Mouse (Mus musculus) forebrain, embryonic 10.5 days (tissue): ENCODE measurements around the gene Camkmt. TPM values are rescaled to one million over a fixed set of nuclear protein-coding genes. Genes with fewer than 3 reads are reported as not detected.
A peak's percentile ranks its signal among the peaks of the same experiment; 100 is the strongest.

Source experiments
- DNase-seq: peaks from one replicate; pipeline ENCODE4 v3.0.0-alpha.2; 2017; ENCODE audit warnings: low spot score; ENCODE audit errors: extremely low spot score
- H3K27ac ChIP-seq: fragments of 300-500 bp; sonication (generic); 2 replicates; pipeline ENCODE4 v1.5.1; 2016; ENCODE audit warnings: mild to moderate bottlenecking
- H3K27me3 ChIP-seq: fragments of 300-500 bp; sonication (generic); 2 replicates; pipeline ENCODE4 v1.6.1; 2016; ENCODE audit warnings: mild to moderate bottlenecking; ENCODE audit not compliant: poor library complexity, severe bottlenecking
- H3K36me3 ChIP-seq: fragments of 300-500 bp; sonication (generic); replicated peaks from 2 replicates; pipeline ENCODE4 v1.6.1; 2016; ENCODE audit warnings: mild to moderate bottlenecking, moderate library complexity
- H3K4me1 ChIP-seq: fragments of 300-500 bp; sonication (generic); 2 replicates; pipeline ENCODE4 v1.6.1; 2016
- H3K4me3 ChIP-seq: fragments of 300-500 bp; sonication (generic); 2 replicates; pipeline ENCODE4 v1.5.1; 2016; ENCODE audit warnings: mild to moderate bottlenecking, moderate library complexity
- H3K9me3 ChIP-seq: fragments of 300-500 bp; sonication (generic); 2 replicates; pipeline ENCODE4 v1.6.1; 2016; ENCODE audit warnings: mild to moderate bottlenecking, moderate library complexity
- WGBS: fragments of 180-500 bp; shearing (Covaris S2); methylation state at CpG from one replicate; pipeline ENCODE4 v1.1.7; 2016; 5-methylcytosine and 5-hydroxymethylcytosine counted together
- polyA plus RNA-seq: library from polyadenylated mRNA; unstranded; fragments of >200 nt; fragmentation: Nextera tagmentation; extraction: Ambion mirVana; gene quantifications from 2 replicates; pipeline ENCODE4 v1.2.1, GENCODE M21; 2016

The Camkmt gene
- polyA plus RNA-seq, 1 experiment from 2014 or later = 14.0 TPM

- Histone ChIP-seq H3K4me3 (no peak overlapping the region), H3K27ac (peak overlapping the region; percentile 72), H3K4me1 (peaks cover 56% of the 10 kb centered on the region), H3K9me3 (peaks cover 6% of the 10 kb centered on the region; the same call in 1 of the 2 replicates), H3K36me3 (no peaks in the 10 kb centered on the region), H3K27me3 (peaks cover 52% of the 10 kb centered on the region)
- peak; percentile 53 for DNase-seq
- 31% methylated on average over 16 of the region's 16 CpGs for WGBS
Measured at GRCm38 (mm10) chr17:85393091-85393890, 302.9 kb downstream of the Camkmt start.

- peak overlapping the region; percentile 1; the same call in 1 of the 2 replicates for H3K27ac ChIP-seq
- WGBS = 39% methylated on average over 7 of the region's 7 CpGs
Measured at GRCm38 (mm10) chr17:85393891-85394321, 303.6 kb downstream of the Camkmt start.

GRCm38 (mm10) chr17:85395502-85395901, 305.1 kb downstream of the Camkmt start:
- H3K36me3 ChIP-seq = no peaks in the 10 kb centered on the region
- 0 out of 2 replicates have a peak, but pooled peaks cover under 1% of the 10 kb centered on the region for H3K9me3 ChIP-seq
- H3K27me3 ChIP-seq = peaks cover 44% of the 10 kb centered on the region
- H3K4me1 ChIP-seq = peaks cover 60% of the 10 kb centered on the region
- no peak overlapping the region for H3K4me3 ChIP-seq
- no peak for DNase-seq
- WGBS = 50% methylated on average over 5 of the region's 5 CpGs
- 0 out of 2 replicates have a peak overlapping the region, but pooled peaks have one; percentile 30 for H3K27ac ChIP-seq

More at GRCm38 (mm10) chr17:85393891-85394321, 303.6 kb downstream of the Camkmt start:
- Histone ChIP-seq H3K4me3 (no peak overlapping the region; the same call in 1 of the 2 replicates), H3K4me1 (peaks cover 60% of the 10 kb centered on the region), H3K36me3 (no peaks in the 10 kb centered on the region), H3K27me3 (peaks cover 52% of the 10 kb centered on the region), H3K9me3 (peaks cover 6% of the 10 kb centered on the region; the same call in 1 of the 2 replicates)
- no peak for DNase-seq

DNA sequence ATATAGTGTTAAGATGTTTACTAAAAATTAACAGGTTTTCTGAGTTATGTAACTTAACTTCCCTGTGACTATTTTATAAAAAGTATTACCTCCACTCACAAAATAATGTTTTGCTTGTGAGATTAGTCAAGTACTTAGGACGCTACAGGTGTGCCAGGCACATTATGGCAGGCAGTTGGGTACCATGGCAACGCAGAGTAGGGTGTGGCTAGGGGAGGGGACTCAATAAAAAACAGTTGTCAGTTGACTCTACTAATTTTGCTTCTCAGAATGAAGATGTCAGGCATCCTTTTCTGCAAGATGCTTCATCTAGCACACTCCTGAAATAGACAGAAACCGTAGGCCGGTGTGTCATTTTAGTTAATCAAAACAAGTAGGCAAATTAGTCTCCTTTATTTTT, 310.4 kb downstream of the Camkmt start:
- Histone ChIP-seq H3K27me3 (peaks cover 34% of the 10 kb centered on the region), H3K9me3 (no peaks in the 10 kb centered on the region), H3K4me1 (peaks cover 58% of the 10 kb centered on the region), H3K36me3 (no peaks in the 10 kb centered on the region), H3K4me3 (no peak overlapping the region), H3K27ac (no peak overlapping the region)
- 80% methylated on average over 4 of the region's 4 CpGs for WGBS
- DNase-seq = no peak

DNA sequence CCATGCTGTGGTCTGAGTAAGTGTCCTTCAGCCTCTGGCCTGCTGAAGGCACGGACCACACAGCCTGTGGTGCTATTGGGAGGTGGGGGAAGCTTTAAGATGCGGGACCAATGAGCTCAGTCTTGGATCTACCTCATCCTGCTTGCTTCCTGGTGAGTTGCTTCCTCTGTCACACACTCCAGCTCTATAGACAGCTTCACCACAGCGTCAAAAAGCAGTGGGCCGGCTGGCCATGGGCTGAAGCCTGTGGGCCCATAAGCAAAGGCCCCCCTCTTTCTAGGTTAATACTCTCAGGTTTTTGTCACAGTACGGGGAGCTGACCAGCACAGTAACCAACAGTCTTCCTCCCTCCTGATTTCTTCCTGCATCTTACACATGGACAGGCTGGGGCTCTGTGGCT, 314.8 kb downstream of the Camkmt start:
- Histone ChIP-seq H3K4me1 (peaks cover 41% of the 10 kb centered on the region), H3K27me3 (peaks cover 18% of the 10 kb centered on the region), H3K4me3 (no peak overlapping the region), H3K9me3 (peaks cover 5% of the 10 kb centered on the region; the same call in 1 of the 2 replicates), H3K27ac (no peak overlapping the region), H3K36me3 (no peaks in the 10 kb centered on the region)
- no peak for DNase-seq
- WGBS = 69% methylated on average over 5 of the region's 5 CpGs

- Histone ChIP-seq H3K36me3 (no peaks in the 10 kb centered on the region), H3K27ac (no peak overlapping the region), H3K4me1 (peaks cover 34% of the 10 kb centered on the region), H3K9me3 (peaks cover 12% of the 10 kb centered on the region; the same call in 1 of the 2 replicates), H3K4me3 (no peak overlapping the region), H3K27me3 (peaks cover 15% of the 10 kb centered on the region)
- no peak for DNase-seq
- WGBS = 92% methylated on average over 10 of the region's 10 CpGs
Measured at GRCm38 (mm10) chr17:85406195-85406594, 315.8 kb downstream of the Camkmt start.

DNA sequence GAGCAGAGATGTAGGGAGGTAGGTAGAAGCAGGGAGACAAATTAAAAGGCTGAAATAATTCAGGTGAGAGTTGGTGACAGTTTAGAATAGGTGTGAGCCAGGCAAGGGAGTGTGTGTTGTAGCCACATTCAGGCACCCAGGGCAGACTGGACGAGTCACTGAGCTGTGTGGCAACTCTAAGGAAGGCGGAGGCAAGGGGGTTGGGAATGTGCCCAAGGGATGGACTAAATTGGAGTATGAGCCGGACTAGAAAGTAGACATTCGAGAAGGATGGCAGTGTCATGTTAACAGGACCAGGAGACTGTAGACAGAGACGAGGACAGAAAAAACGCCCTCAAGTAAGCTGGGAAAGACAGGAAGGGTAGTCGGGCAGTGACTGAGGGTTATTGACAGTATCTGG, 338.5 kb downstream of the Camkmt start:
- no peak for DNase-seq
- H3K36me3 ChIP-seq = no peaks in the 10 kb centered on the region
- no peaks in the 10 kb centered on the region for H3K27me3 ChIP-seq
- H3K4me1 ChIP-seq = peaks cover 17% of the 10 kb centered on the region
- WGBS = 84% methylated on average over 7 of the region's 7 CpGs
- no peaks in the 10 kb centered on the region for H3K9me3 ChIP-seq
- no peak overlapping the region for H3K27ac ChIP-seq
- no peak overlapping the region for H3K4me3 ChIP-seq

- Histone ChIP-seq H3K27ac (no peak overlapping the region), H3K4me1 (peaks cover 34% of the 10 kb centered on the region), H3K36me3 (no peaks in the 10 kb centered on the region), H3K4me3 (no peak overlapping the region), H3K9me3 (no peaks in the 10 kb centered on the region), H3K27me3 (0 out of 2 replicates have a peak, but pooled peaks cover 14% of the 10 kb centered on the region)
- WGBS = 51% methylated on average over 8 of the region's 8 CpGs
- DNase-seq = no peak
Measured at GRCm38 (mm10) chr17:85432923-85433322, 342.6 kb downstream of the Camkmt start.

DNA sequence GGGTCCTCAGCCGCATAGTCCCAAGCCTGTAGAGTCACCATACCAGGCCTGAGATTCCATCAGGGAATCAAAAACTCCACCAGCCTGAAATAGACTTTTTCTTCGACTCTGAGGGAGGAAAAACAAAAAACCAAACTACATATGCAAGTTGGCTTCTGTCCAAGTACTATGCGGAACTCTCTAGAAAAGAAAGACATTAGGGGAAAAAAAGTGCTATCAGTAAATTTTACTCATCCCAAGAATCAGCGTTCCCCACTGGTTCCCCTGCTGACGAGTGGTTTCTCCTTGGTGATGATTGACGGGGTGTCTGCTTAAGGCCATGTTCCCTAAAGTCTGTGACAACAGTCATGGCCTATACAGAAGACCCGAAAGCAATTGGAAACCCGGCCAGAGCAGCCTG, 352.7 kb downstream of the Camkmt start:
- Histone ChIP-seq H3K27ac (no peak overlapping the region), H3K9me3 (no peaks in the 10 kb centered on the region), H3K4me1 (no peaks in the 10 kb centered on the region), H3K4me3 (no peak overlapping the region), H3K36me3 (no peaks in the 10 kb centered on the region), H3K27me3 (peaks cover 15% of the 10 kb centered on the region)
- WGBS = 94% methylated on average over 8 of the region's 8 CpGs
- DNase-seq = no peak

DNA sequence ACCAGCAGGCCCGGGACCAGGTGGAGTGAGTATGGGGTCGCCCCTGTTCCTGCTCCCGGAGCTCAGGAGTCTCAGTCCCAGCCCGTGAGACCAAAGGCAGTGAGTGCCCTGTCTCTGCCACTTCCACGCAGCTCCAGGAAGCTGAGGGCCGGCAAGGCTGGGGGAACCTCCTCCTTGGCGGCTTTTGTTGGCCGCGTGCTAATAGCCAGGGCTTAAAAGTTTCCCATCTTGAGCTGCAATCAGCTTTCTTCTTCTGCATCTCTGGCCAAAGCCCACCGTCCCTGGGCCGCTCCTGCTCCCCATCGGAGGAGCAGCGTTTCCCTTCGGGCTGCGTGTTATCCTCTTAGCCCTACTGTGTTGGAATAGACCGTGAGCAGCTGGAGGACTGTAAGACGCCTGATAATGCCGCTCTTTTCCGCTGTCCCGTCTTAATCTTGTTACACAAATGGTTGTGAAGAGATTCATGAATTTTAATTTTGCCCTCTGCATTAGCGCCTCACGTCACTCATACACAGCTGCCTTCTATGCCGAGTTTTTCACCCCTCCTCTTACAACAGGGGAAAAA, 364.1 kb downstream of the Camkmt start:
- WGBS = 3% methylated on average over 23 of the region's 23 CpGs

DNA sequence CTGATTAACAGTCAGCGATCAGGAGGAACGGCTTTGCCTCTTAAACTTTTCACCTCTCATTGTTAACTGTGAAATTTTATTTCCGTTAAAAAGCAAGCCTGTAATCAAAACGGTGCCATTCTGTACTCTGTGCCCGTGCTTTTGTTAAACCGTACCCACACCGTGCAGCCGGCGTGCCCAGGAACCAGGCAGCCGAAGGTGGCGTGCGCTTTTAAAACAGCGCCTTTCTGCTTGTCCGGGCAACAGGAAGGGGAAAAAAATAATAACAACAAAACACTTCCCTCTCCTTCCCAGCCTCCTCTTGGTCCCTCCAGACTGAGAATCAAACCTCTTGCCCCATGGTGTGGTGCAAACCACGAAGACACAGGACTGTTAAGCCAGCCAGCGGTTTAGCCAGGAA, 364.7 kb downstream of the Camkmt start:
- no peaks in the 10 kb centered on the region for H3K36me3 ChIP-seq
- DNase-seq = peak; percentile 27
- H3K4me1 ChIP-seq = peaks cover 58% of the 10 kb centered on the region
- WGBS = under 1% methylated on average over 16 of the region's 16 CpGs
- H3K9me3 ChIP-seq = no peaks in the 10 kb centered on the region
- peak overlapping the region; percentile 27; the same call in 1 of the 2 replicates for H3K27ac ChIP-seq
- H3K4me3 ChIP-seq = peak overlapping the region; percentile 44
- peaks cover 92% of the 10 kb centered on the region for H3K27me3 ChIP-seq

More for the DNA sequence above, 364.1 kb downstream of the Camkmt start:
- no peaks in the 10 kb centered on the region for H3K36me3 ChIP-seq
- H3K4me1 ChIP-seq = peaks cover 55% of the 10 kb centered on the region
- peaks cover 88% of the 10 kb centered on the region for H3K27me3 ChIP-seq
- H3K4me3 ChIP-seq = peak overlapping the region; percentile 44
- peak overlapping the region; percentile 75 for H3K27ac ChIP-seq
- DNase-seq = peak; percentile 56
- no peaks in the 10 kb centered on the region for H3K9me3 ChIP-seq

DNA sequence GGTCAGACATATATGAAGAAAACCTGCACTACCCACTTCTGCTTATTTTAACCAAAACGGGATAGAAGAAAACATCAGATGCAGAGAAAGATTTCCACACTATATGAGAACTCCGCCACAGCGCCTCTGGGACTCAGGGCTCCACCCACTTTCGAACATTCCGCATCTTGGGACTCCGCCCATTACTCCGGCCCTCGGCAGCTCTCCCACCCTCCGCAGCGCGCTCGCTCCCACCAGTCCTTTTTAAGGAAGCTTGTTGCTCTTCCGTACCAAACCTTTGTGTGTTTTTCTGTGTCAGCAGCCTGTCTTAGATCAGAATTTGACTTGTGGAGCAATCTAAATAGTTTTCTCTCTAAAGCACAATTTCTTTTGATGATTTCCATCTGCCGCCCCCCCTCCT, 367.7 kb downstream of the Camkmt start:
- WGBS = under 1% methylated on average over 14 of the region's 14 CpGs
- H3K4me3 ChIP-seq = peak overlapping the region; percentile 37
- H3K9me3 ChIP-seq = no peaks in the 10 kb centered on the region
- no peaks in the 10 kb centered on the region for H3K36me3 ChIP-seq
- peaks cover 98% of the 10 kb centered on the region for H3K27me3 ChIP-seq
- peaks cover 77% of the 10 kb centered on the region for H3K4me1 ChIP-seq
- no peak overlapping the region; the same call in 1 of the 2 replicates for H3K27ac ChIP-seq
- peak; percentile 73 for DNase-seq

- no peak for DNase-seq
- WGBS = 3% methylated on average over 9 of the region's 9 CpGs
- H3K27me3 ChIP-seq = peaks cover 98% of the 10 kb centered on the region
- H3K36me3 ChIP-seq = no peaks in the 10 kb centered on the region
- peaks cover 79% of the 10 kb centered on the region for H3K4me1 ChIP-seq
- peak overlapping the region; percentile 37 for H3K4me3 ChIP-seq
- H3K9me3 ChIP-seq = no peaks in the 10 kb centered on the region
- H3K27ac ChIP-seq = no peak overlapping the region
Measured at GRCm38 (mm10) chr17:85458589-85458988, 368.2 kb downstream of the Camkmt start.
